Mouse (Mus musculus) midbrain, embryonic 10.5 days (tissue): ENCODE data around the gene Foxc1. TPM values are rescaled to one million over a fixed set of nuclear protein-coding genes. Genes with fewer than 3 reads are reported as not detected.
A peak's percentile ranks its signal among the peaks of the same experiment; 100 is the strongest.

Experiments used
- DNase-seq: peaks from one replicate; pipeline ENCODE4 v3.0.0-alpha.2; 2017; ENCODE audit warnings: low spot score
- H3K27ac ChIP-seq: fragments of 300-500 bp; sonication (generic); replicated peaks from 2 replicates; pipeline ENCODE4 v1.5.1; 2016; ENCODE audit warnings: mild to moderate bottlenecking
- H3K27me3 ChIP-seq: fragments of 300-500 bp; sonication (generic); 2 replicates; pipeline ENCODE4 v1.6.1; 2016; ENCODE audit warnings: low read depth, mild to moderate bottlenecking; ENCODE audit not compliant: poor library complexity, severe bottlenecking
- H3K36me3 ChIP-seq: fragments of 300-500 bp; sonication (generic); 2 replicates; pipeline ENCODE4 v1.6.1; 2016; ENCODE audit warnings: mild to moderate bottlenecking, moderate library complexity
- H3K4me1 ChIP-seq: fragments of 300-500 bp; sonication (generic); 2 replicates; pipeline ENCODE4 v1.6.1; 2016
- H3K4me3 ChIP-seq: fragments of 300-500 bp; sonication (generic); 2 replicates; pipeline ENCODE4 v1.5.1; 2016; ENCODE audit warnings: mild to moderate bottlenecking, moderate library complexity
- H3K9me3 ChIP-seq: fragments of 300-500 bp; sonication (generic); replicated peaks from 2 replicates; pipeline ENCODE4 v1.6.1; 2016; ENCODE audit warnings: mild to moderate bottlenecking
- WGBS: fragments of 180-500 bp; shearing (Covaris S2); methylation state at CpG from one replicate; pipeline ENCODE4 v1.1.7; 2016; 5-methylcytosine and 5-hydroxymethylcytosine counted together
- polyA plus RNA-seq: library from polyadenylated mRNA; unstranded; fragments of >200 nt; fragmentation: Nextera tagmentation; extraction: Ambion mirVana; gene quantifications from 2 replicates; pipeline ENCODE4 v1.2.1, GENCODE M21; 2016

The Foxc1 gene
- polyA plus RNA-seq, 1 experiment from 2014 or later: 2.1 TPM

- no peaks in the 10 kb centered on the region for H3K36me3 ChIP-seq
- no peaks in the 10 kb centered on the region for H3K9me3 ChIP-seq
- WGBS: 4% methylated on average over 16 of the region's 16 CpGs
- H3K27ac ChIP-seq: peak overlapping the region; percentile 77
- peak overlapping the region; percentile 62 for H3K4me3 ChIP-seq
- DNase-seq: no peak
- peaks cover 100% of the 10 kb centered on the region for H3K27me3 ChIP-seq
- peaks cover 39% of the 10 kb centered on the region for H3K4me1 ChIP-seq
Measured at GRCm38 (mm10) chr13:31808804-31809420, 2.5 kb downstream of the Foxc1 start.

GRCm38 (mm10) chr13:31809701-31810100, 3.3 kb downstream of the Foxc1 start:
- no peaks in the 10 kb centered on the region for H3K36me3 ChIP-seq
- WGBS: 5% methylated on average over 6 of the region's 6 CpGs
- DNase-seq: no peak
- H3K4me1 ChIP-seq: peaks cover 39% of the 10 kb centered on the region
- no peak overlapping the region for H3K27ac ChIP-seq
- H3K27me3 ChIP-seq: peaks cover 100% of the 10 kb centered on the region
- peak overlapping the region; percentile 24; the same call in 1 of the 2 replicates for H3K4me3 ChIP-seq
- no peaks in the 10 kb centered on the region for H3K9me3 ChIP-seq

GRCm38 (mm10) chr13:31810375-31810692, 3.9 kb downstream of the Foxc1 start:
- Histone ChIP-seq H3K27ac (peak overlapping the region; percentile 72), H3K4me1 (peaks cover 39% of the 10 kb centered on the region), H3K4me3 (peak overlapping the region; percentile 47), H3K36me3 (no peaks in the 10 kb centered on the region), H3K27me3 (peaks cover 100% of the 10 kb centered on the region), H3K9me3 (no peaks in the 10 kb centered on the region)
- WGBS: under 1% methylated on average over 9 of the region's 9 CpGs
- no peak for DNase-seq

- WGBS: under 1% methylated on average over 61 of the region's 65 CpGs
- Histone ChIP-seq H3K27ac (peak overlapping the region; percentile 72), H3K36me3 (no peaks in the 10 kb centered on the region), H3K27me3 (peaks cover 100% of the 10 kb centered on the region), H3K9me3 (no peaks in the 10 kb centered on the region), H3K4me3 (peak overlapping the region; percentile 47), H3K4me1 (peaks cover 38% of the 10 kb centered on the region)
- peak; percentile 65 for DNase-seq
Measured at GRCm38 (mm10) chr13:31810693-31811541, 4.5 kb downstream of the Foxc1 start.

GRCm38 (mm10) chr13:31811542-31812021, 5.1 kb downstream of the Foxc1 start:
- H3K36me3 ChIP-seq: no peaks in the 10 kb centered on the region
- H3K4me3 ChIP-seq: peak overlapping the region; percentile 47
- peaks cover 100% of the 10 kb centered on the region for H3K27me3 ChIP-seq
- no peaks in the 10 kb centered on the region for H3K9me3 ChIP-seq
- DNase-seq: peak; percentile 64
- peaks cover 40% of the 10 kb centered on the region for H3K4me1 ChIP-seq
- H3K27ac ChIP-seq: peak overlapping the region; percentile 72
- WGBS: 1% methylated on average over 44 of the region's 44 CpGs

- peaks cover 30% of the 10 kb centered on the region for H3K4me1 ChIP-seq
- H3K36me3 ChIP-seq: no peaks in the 10 kb centered on the region
- no peak overlapping the region for H3K27ac ChIP-seq
- H3K27me3 ChIP-seq: peaks cover 100% of the 10 kb centered on the region
- no peak for DNase-seq
- H3K9me3 ChIP-seq: no peaks in the 10 kb centered on the region
- H3K4me3 ChIP-seq: no peak overlapping the region
- WGBS: 33% methylated on average over 2 of the region's 2 CpGs
Measured at GRCm38 (mm10) chr13:31812701-31813100, 6.3 kb downstream of the Foxc1 start.

GRCm38 (mm10) chr13:31815383-31816003, 9.1 kb downstream of the Foxc1 start:
- Histone ChIP-seq H3K9me3 (no peaks in the 10 kb centered on the region), H3K27me3 (peaks cover 100% of the 10 kb centered on the region), H3K27ac (no peak overlapping the region), H3K36me3 (no peaks in the 10 kb centered on the region), H3K4me1 (peaks cover 26% of the 10 kb centered on the region), H3K4me3 (no peak overlapping the region)
- WGBS: 13% methylated on average over 15 of the region's 15 CpGs
- peak; percentile 56 for DNase-seq

GRCm38 (mm10) chr13:31818337-31818736, 11.9 kb downstream of the Foxc1 start:
- WGBS: 58% methylated on average over 7 of the region's 7 CpGs

GRCm38 (mm10) chr13:31819664-31820405, 13.4 kb downstream of the Foxc1 start:
- Histone ChIP-seq H3K27me3 (peaks cover 96% of the 10 kb centered on the region), H3K4me1 (peaks cover 28% of the 10 kb centered on the region), H3K4me3 (no peak overlapping the region), H3K27ac (no peak overlapping the region), H3K9me3 (no peaks in the 10 kb centered on the region), H3K36me3 (no peaks in the 10 kb centered on the region)
- DNase-seq: no peak
- WGBS: 28% methylated on average over 14 of the region's 14 CpGs

More at GRCm38 (mm10) chr13:31818337-31818736, 11.9 kb downstream of the Foxc1 start:
- DNase-seq: no peak
- H3K36me3 ChIP-seq: no peaks in the 10 kb centered on the region
- H3K4me3 ChIP-seq: no peak overlapping the region
- H3K27me3 ChIP-seq: peaks cover 100% of the 10 kb centered on the region
- no peaks in the 10 kb centered on the region for H3K9me3 ChIP-seq
- no peak overlapping the region for H3K27ac ChIP-seq
- H3K4me1 ChIP-seq: peaks cover 26% of the 10 kb centered on the region

- H3K4me3 ChIP-seq: peak overlapping the region; percentile 43
- H3K4me1 ChIP-seq: peaks cover 26% of the 10 kb centered on the region
- H3K36me3 ChIP-seq: no peaks in the 10 kb centered on the region
- peaks cover 94% of the 10 kb centered on the region for H3K27me3 ChIP-seq
- 1% methylated on average over 16 of the region's 16 CpGs for WGBS
- no peak overlapping the region; the same call in 1 of the 2 replicates for H3K27ac ChIP-seq
- no peaks in the 10 kb centered on the region for H3K9me3 ChIP-seq
- DNase-seq: peak; percentile 77
Measured at GRCm38 (mm10) chr13:31820587-31821017, 14.2 kb downstream of the Foxc1 start.

- Histone ChIP-seq H3K36me3 (no peaks in the 10 kb centered on the region), H3K27ac (no peak overlapping the region), H3K27me3 (peaks cover 90% of the 10 kb centered on the region), H3K4me1 (peaks cover 21% of the 10 kb centered on the region), H3K4me3 (peak overlapping the region; percentile 43), H3K9me3 (no peaks in the 10 kb centered on the region)
- WGBS: 16% methylated on average over 6 of the region's 6 CpGs
- no peak for DNase-seq
Measured at GRCm38 (mm10) chr13:31821050-31821449, 14.6 kb downstream of the Foxc1 start.

- no peak overlapping the region for H3K4me3 ChIP-seq
- DNase-seq: no peak
- H3K36me3 ChIP-seq: no peaks in the 10 kb centered on the region
- 26% methylated on average over 5 of the region's 5 CpGs for WGBS
- H3K9me3 ChIP-seq: no peaks in the 10 kb centered on the region
- H3K27me3 ChIP-seq: peaks cover 67% of the 10 kb centered on the region
- no peak overlapping the region for H3K27ac ChIP-seq
- peaks cover 16% of the 10 kb centered on the region for H3K4me1 ChIP-seq
Measured at GRCm38 (mm10) chr13:31823316-31823715, 16.9 kb downstream of the Foxc1 start.
